Mouse (Mus musculus): ENCODE results near the gene Neil3.

The Neil3 gene

GRCm38 (mm10) chr8:53638495-53639171 is at the start of gene Neil3:
Gene Neil3, minus strand, starts transcription at chr8:53639065.
- CTCF ChIA-PET = no interaction called here

- CTCF ChIA-PET = no interaction called here
Observed at GRCm38 (mm10) chr8:53680846-53681245, 42.0 kb upstream of the Neil3 start.

- CTCF ChIA-PET = no interaction called here
Observed at GRCm38 (mm10) chr8:53663946-53664345, 25.1 kb upstream of the Neil3 start.

- CTCF ChIA-PET = no interaction called here
Observed at GRCm38 (mm10) chr8:53661436-53661835, 22.6 kb upstream of the Neil3 start.

- CTCF ChIA-PET = no interaction called here
Observed at GRCm38 (mm10) chr8:53630618-53631017, 8.2 kb downstream of the Neil3 start.

GRCm38 (mm10) chr8:53628864-53629415 is 9.9 kb downstream of the Neil3 start:
- CTCF ChIA-PET = no interaction called here

GRCm38 (mm10) chr8:53623425-53623824 is 15.4 kb downstream of the Neil3 start:
- CTCF ChIA-PET = no interaction called here

GRCm38 (mm10) chr8:53619196-53619595 is 19.7 kb downstream of the Neil3 start:
- CTCF ChIA-PET = no interaction called here

- CTCF ChIA-PET = no interaction called here
Observed at GRCm38 (mm10) chr8:53614288-53614646, 24.6 kb downstream of the Neil3 start.

GRCm38 (mm10) chr8:53613577-53614287 is 25.1 kb downstream of the Neil3 start:
- CTCF ChIA-PET = no interaction called here

- CTCF ChIA-PET = no interaction called here
Observed at GRCm38 (mm10) chr8:53612297-53612696, 26.6 kb downstream of the Neil3 start.

GRCm38 (mm10) chr8:53607040-53607439 is 31.8 kb downstream of the Neil3 start:
- CTCF ChIA-PET = no interaction called here

- CTCF ChIA-PET = no interaction called here
Observed at GRCm38 (mm10) chr8:53604906-53605305, 34.0 kb downstream of the Neil3 start.

- CTCF ChIA-PET = no interaction called here
Observed at GRCm38 (mm10) chr8:53603672-53604071, 35.2 kb downstream of the Neil3 start.

GRCm38 (mm10) chr8:53600826-53601225 is 38.0 kb downstream of the Neil3 start:
- CTCF ChIA-PET = no interaction called here

- CTCF ChIA-PET = no interaction called here
Observed at GRCm38 (mm10) chr8:53600025-53600811, 38.6 kb downstream of the Neil3 start.

GRCm38 (mm10) chr8:53598101-53598500 is 40.8 kb downstream of the Neil3 start:
- CTCF ChIA-PET = no interaction called here

- CTCF ChIA-PET = no interaction called here
Observed at GRCm38 (mm10) chr8:53591777-53592176, 47.1 kb downstream of the Neil3 start.

GRCm38 (mm10) chr8:53573600-53573999 is 65.3 kb downstream of the Neil3 start:
- CTCF ChIA-PET = no interaction called here

- CTCF ChIA-PET = no interaction called here
Observed at GRCm38 (mm10) chr8:53566223-53566622, 72.6 kb downstream of the Neil3 start.

GRCm38 (mm10) chr8:53562441-53563040 is 76.3 kb downstream of the Neil3 start:
- CTCF ChIA-PET = no interaction called here

GRCm38 (mm10) chr8:53539585-53539984 is 99.3 kb downstream of the Neil3 start:
- CTCF ChIA-PET = no interaction called here

Data from spleen, embryonic (tissue).